Mouse (Mus musculus) intestine, embryonic 15.5 days (tissue): ENCODE measurements around the gene Zfp715. TPM values are rescaled to one million over a fixed set of nuclear protein-coding genes. Genes with fewer than 3 reads are reported as not detected.
"Not testable (repeated sequence)": the region's sequence is repeated elsewhere in the genome, so short reads cannot be mapped to it uniquely, and the experiment has no call there.

ENCODE experiments used
- ATAC-seq: fragments of 200-750 bp; cut with Nextera tagmentation; 2 replicates; pipeline ENCODE4 v1.8.0; 2017; ENCODE audit warnings: moderate TSS enrichment, moderate library complexity
- H3K27ac ChIP-seq: fragments of 300-500 bp; sonication (generic); 2 replicates; pipeline ENCODE4 v1.5.1; 2015; ENCODE audit warnings: mild to moderate bottlenecking, inconsistent platforms
- H3K27me3 ChIP-seq: fragments of 300-500 bp; sonication (generic); replicated peaks from 2 replicates; pipeline ENCODE4 v1.6.1; 2015; ENCODE audit warnings: inconsistent platforms
- H3K36me3 ChIP-seq: fragments of 300-500 bp; sonication (generic); 2 replicates; pipeline ENCODE4 v1.6.1; 2015; ENCODE audit warnings: inconsistent platforms
- H3K4me1 ChIP-seq: fragments of 300-500 bp; sonication (generic); replicated peaks from 2 replicates; pipeline ENCODE4 v1.6.1; 2015; ENCODE audit warnings: inconsistent platforms
- H3K4me2 ChIP-seq: fragments of 300-500 bp; sonication (generic); replicated peaks from 2 replicates; pipeline ENCODE4 v1.6.1; 2015; ENCODE audit warnings: mild to moderate bottlenecking, inconsistent platforms
- H3K4me3 ChIP-seq: fragments of 300-500 bp; sonication (generic); replicated peaks from 2 replicates; pipeline ENCODE4 v1.5.1; 2015; ENCODE audit warnings: inconsistent platforms
- H3K9ac ChIP-seq: fragments of 300-500 bp; sonication (generic); 2 replicates; pipeline ENCODE4 v1.6.1; 2015; ENCODE audit warnings: inconsistent platforms
- H3K9me3 ChIP-seq: fragments of 300-500 bp; sonication (generic); 2 replicates; pipeline ENCODE4 v1.6.1; 2016; ENCODE audit warnings: inconsistent platforms
- WGBS: fragments of 180-500 bp; shearing (Covaris S2); methylation state at CpG from one replicate; pipeline ENCODE4 v1.1.7; 2015; 5-methylcytosine and 5-hydroxymethylcytosine counted together
- polyA plus RNA-seq: library from polyadenylated mRNA; unstranded; fragments of >200 nt; fragmentation: Nextera tagmentation; extraction: Ambion mirVana; gene quantifications from 2 replicates; pipeline ENCODE4 v1.2.1, GENCODE M21; 2015

The Zfp715 gene
- 8.6 and 10.7 TPM in 2 replicates for polyA plus RNA-seq

DNA sequence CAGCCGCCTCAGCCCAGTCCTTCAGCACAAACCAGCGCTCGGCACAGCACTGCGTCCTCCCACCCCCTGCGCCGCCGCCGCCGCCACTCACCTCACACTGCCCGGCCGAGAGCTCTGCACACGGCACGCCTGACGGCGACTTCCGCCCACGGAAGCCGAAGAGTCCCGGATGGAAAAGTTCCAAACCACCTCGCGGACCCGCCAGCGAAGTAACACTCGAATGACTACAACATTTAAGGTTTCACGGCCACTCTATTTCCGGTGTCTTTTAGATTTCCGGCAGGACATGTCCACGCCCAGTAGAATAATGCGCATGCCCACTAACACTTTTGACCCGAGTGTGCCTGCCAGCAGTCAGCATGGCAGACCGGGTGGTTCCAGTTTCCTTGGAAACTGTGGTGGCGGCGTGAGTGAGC is at the start of gene Zfp715:
Zfp715 (minus strand) TSS at position 282 of the 416 bp plus-strand sequence.
- Histone ChIP-seq H3K9me3 (no peaks in the 10 kb centered on the region), H3K36me3 (no peaks in the 10 kb centered on the region), H3K4me3 (peak within 1 kb of the TSS; percentile 79), H3K27ac (peak within 1 kb of the TSS; percentile 84), H3K27me3 (no peaks in the 10 kb centered on the region), H3K9ac (peak within 1 kb of the TSS; percentile 85), H3K4me1 (peaks cover 5% of the 10 kb centered on the region; the same call in 1 of the 2 replicates), H3K4me2 (peak within 1 kb of the TSS; percentile 76)
- ATAC-seq, result peak; percentile 97
- under 1% methylated on average over 33 of the region's 33 CpGs for WGBS

DNA sequence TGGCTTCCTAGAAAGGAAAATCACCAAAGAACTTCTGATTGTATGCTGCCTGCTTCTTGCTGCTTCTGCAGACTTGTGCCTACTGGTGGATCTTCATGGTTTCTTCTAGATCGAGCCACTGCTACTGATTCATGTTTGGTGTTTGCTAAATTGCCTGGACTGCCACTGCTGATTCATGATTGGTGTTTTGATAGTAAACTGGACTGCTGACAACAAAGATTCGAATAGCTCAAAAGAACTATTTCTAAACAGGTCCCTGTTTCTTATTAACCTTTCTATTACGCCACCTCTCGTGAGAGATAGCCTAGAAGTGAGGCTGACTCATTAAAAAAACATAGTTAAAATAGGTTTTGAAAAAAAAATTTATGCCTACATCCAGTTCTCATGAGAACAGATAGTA is 48.9 kb upstream of the Zfp715 start:
- H3K4me3 ChIP-seq, result no peak overlapping the region
- 69% methylated on average over 4 of the region's 4 CpGs for WGBS

DNA sequence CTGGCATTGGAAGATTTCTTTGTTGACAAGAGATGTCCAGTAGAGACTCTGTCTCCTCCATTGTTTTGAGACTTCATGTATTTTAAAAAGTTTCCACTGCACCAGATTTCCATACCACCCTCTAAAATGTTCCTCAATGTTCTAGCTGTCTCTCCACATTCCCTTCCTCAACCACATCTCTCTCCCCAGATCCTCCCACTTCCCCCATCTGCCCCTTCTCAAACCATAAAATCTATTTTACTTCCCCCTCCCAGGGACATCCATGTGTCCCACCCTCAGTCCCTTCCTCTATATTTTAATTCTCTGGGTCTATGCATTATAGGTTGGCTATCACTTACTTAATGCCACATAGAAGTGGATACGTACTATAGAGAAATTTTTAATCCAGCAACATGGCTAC is 48.3 kb upstream of the Zfp715 start:
- Histone ChIP-seq H3K9ac (no peak overlapping the region), H3K4me3 (no peak overlapping the region), H3K27me3 (no peaks in the 10 kb centered on the region), H3K36me3 (no peaks in the 10 kb centered on the region), H3K27ac (no peak overlapping the region), H3K9me3 (no peaks in the 10 kb centered on the region), H3K4me1 (no peaks in the 10 kb centered on the region), H3K4me2 (no peak overlapping the region)
- ATAC-seq, result no peak
- WGBS, result 89% methylated on average over 1 of the region's 1 CpGs

More for the DNA sequence above, 48.9 kb upstream of the Zfp715 start:
- Histone ChIP-seq H3K4me1 (no peaks in the 10 kb centered on the region), H3K4me2 (no peak overlapping the region), H3K9ac (no peak overlapping the region), H3K27me3 (no peaks in the 10 kb centered on the region), H3K27ac (no peak overlapping the region), H3K36me3 (no peaks in the 10 kb centered on the region), H3K9me3 (no peaks in the 10 kb centered on the region)
- ATAC-seq, result no peak

DNA sequence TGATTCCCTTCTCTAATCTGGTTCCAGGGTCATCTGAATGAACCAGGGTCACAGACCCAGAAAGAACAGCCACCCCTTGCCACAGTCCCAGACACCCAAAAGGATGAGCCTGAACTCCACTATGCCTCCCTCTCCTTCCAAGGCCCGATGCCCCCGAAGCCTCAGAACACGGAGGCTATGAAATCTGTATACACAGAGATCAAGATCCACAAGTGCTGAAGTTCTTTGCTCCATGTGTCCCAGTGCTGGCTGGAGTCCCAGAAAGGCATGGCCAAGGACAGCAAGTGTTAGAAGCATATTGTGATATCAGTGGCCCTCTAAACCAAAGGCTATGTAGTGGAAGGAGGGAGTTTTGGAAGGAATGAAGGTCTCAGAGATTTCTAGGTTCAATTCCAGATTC is 45.5 kb upstream of the Zfp715 start:
- no peak for ATAC-seq

DNA sequence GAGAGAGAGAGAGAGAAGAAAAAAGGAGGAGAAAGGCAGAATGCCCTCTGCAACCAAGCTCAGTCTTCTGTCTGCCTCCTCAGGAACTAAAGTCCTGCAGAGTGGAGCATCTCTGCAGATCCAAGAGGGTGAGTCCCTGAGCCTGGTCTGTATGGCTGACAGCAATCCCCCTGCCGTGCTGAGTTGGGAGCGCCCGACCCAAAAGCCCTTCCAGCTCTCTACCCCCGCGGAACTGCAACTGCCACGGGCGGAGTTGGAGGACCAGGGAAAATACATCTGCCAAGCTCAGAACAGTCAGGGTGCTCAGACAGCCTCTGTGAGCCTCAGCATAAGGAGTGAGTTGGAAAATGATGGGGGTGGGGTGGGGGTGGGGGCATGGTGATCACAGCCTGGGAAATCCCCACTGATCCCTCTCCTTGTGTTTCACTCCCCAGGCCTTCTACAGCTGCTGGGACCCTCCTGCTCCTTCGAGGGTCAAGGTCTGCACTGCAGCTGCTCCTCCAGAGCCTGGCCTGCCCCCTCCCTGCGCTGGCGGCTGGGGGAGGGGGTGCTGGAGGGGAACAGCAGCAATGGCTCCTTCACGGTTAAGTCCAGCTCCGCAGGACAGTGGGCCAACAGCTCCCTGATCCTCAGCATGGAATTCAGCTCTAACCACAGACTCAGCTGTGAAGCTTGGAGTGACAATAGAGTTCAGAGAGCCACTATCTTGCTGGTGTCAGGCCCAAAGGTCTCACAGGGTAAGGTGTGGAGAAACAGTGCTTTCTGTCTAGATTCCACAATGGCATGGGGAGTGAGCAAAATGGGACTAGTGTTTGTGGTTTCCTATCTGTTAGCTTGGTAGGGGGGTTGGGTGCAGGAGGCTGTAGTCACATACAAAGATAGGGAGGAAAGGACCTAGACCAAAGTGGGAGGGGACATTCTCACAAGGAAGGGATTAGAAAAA is 42.1 kb upstream of the Zfp715 start:
- Histone ChIP-seq H3K4me3 (no peak overlapping the region), H3K9ac (no peak overlapping the region), H3K36me3 (no peaks in the 10 kb centered on the region), H3K4me1 (no peaks in the 10 kb centered on the region), H3K9me3 (no peaks in the 10 kb centered on the region), H3K4me2 (no peak overlapping the region), H3K27me3 (no peaks in the 10 kb centered on the region), H3K27ac (no peak overlapping the region)
- WGBS, result 9% methylated on average over 12 of the region's 12 CpGs
- peak; percentile 59; the same call in 1 of the 2 replicates for ATAC-seq

More for the DNA sequence above, 45.5 kb upstream of the Zfp715 start:
- H3K36me3 ChIP-seq, result no peaks in the 10 kb centered on the region
- no peak overlapping the region for H3K4me3 ChIP-seq
- H3K27me3 ChIP-seq, result no peaks in the 10 kb centered on the region
- H3K4me1 ChIP-seq, result no peaks in the 10 kb centered on the region
- no peak overlapping the region for H3K4me2 ChIP-seq
- H3K27ac ChIP-seq, result no peak overlapping the region
- H3K9ac ChIP-seq, result no peak overlapping the region
- WGBS, result 85% methylated on average over 3 of the region's 3 CpGs
- H3K9me3 ChIP-seq, result no peaks in the 10 kb centered on the region

DNA sequence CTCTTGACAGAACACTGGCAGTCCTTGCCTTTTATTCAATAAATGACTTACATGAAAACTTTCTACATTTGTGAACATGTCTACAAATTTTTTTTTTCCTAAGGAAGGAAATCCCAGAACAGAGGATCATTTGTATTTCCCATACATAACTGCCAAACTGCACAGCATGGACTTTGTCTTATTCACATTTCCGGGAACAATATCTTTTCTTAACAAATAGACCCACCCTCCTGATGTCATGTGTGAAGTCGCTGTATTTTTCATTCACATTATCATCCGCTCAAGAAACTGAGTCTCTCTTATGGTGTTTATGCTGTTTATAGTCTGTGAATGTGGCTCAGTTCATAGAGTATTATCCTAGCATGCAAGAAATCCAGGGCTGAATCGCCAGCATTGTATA is 40.7 kb upstream of the Zfp715 start:
- WGBS, result 66% methylated on average over 4 of the region's 4 CpGs
- ATAC-seq, result peak; percentile 48; the same call in 1 of the 2 replicates
- no peaks in the 10 kb centered on the region for H3K36me3 ChIP-seq
- no peak overlapping the region for H3K4me2 ChIP-seq
- H3K9ac ChIP-seq, result no peak overlapping the region
- no peak overlapping the region for H3K4me3 ChIP-seq
- H3K9me3 ChIP-seq, result no peaks in the 10 kb centered on the region
- H3K4me1 ChIP-seq, result no peaks in the 10 kb centered on the region
- no peak overlapping the region for H3K27ac ChIP-seq
- no peaks in the 10 kb centered on the region for H3K27me3 ChIP-seq

DNA sequence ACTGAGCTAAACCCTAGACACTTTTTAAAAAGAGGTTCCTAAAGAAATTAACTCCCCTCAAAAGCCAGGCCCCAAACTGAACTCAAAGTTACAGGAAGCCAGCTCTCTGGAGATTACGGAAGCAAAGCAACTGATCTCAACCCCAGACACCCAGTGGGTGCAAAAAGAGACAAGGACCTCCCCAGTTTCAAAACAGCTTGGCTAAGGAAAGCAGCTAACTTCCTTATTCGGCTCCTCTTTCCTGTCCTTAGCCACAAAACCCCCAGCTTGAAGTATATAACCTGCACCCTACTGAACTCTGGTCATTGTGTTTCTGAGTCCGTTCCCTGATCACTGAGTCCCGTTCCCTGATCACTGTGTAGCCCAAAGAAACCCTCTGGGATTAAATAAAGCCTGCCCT is 40.0 kb upstream of the Zfp715 start:
- Histone ChIP-seq H3K4me1 (no peaks in the 10 kb centered on the region), H3K4me3 (no peak overlapping the region), H3K9ac (no peak overlapping the region), H3K4me2 (no peak overlapping the region), H3K9me3 (no peaks in the 10 kb centered on the region), H3K27ac (no peak overlapping the region), H3K36me3 (no peaks in the 10 kb centered on the region), H3K27me3 (no peaks in the 10 kb centered on the region)
- 68% methylated on average over 4 of the region's 4 CpGs for WGBS
- no peak for ATAC-seq

DNA sequence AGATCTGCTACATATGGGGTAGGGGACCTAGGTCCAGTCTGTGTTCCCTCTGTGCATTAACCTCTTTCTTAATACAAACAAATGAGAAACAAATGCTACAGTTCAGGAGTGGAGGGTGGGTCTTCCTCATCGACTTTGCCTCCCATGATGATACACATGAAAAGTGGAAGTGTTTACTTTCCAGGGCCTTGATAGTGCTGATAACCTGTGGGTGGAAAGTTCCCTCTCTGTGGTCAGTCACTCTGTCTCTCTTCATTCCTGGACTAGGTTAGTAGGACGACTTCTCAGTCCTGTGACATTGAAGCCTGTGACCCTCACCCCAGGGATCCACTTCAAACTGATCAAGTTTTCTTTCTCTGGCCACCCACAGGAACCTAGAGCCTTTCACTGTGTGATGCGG is 38.1 kb upstream of the Zfp715 start, which contains the start of gene Siglecf:
Siglecf (plus strand) TSS at position 188 of the 400 bp plus-strand sequence.
- Histone ChIP-seq H3K9ac (no peak within 1 kb of the TSS), H3K4me1 (no peaks in the 10 kb centered on the region), H3K9me3 (no peaks in the 10 kb centered on the region), H3K4me2 (no peak within 1 kb of the TSS), H3K36me3 (no peaks in the 10 kb centered on the region), H3K4me3 (no peak within 1 kb of the TSS), H3K27me3 (no peaks in the 10 kb centered on the region), H3K27ac (no peak within 1 kb of the TSS)
- WGBS, result 68% methylated on average over 3 of the region's 3 CpGs
- no peak for ATAC-seq

GRCm38 (mm10) chr7:43349623-43350022 is 36.5 kb upstream of the Zfp715 start:
- not testable (repeated sequence) for ATAC-seq, H3K27me3 ChIP-seq, H3K4me1 ChIP-seq, H3K9me3 ChIP-seq, H3K4me2 ChIP-seq, H3K9ac ChIP-seq, H3K4me3 ChIP-seq, H3K27ac ChIP-seq, H3K36me3 ChIP-seq
- WGBS, result 68% methylated on average over 5 of the region's 5 CpGs

DNA sequence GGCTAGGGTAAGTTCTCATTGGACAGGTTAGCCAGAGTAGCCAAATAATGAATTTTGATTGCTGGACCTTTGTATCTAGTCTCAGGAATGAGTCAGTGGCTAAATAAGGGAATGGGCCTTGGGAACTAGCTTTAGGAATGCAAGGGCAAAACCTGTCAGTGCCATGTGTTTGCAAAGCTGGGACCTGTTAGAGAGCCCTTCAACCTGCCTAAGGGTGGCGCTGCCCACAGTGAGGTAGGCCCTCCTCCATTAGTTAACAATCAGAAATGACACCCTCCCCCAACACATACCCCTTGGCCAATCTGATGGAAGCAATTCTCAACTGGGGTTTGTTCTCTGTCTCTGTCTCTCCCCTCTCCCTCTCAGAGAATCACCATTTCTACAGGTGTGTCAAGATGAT is 33.5 kb upstream of the Zfp715 start:
- Histone ChIP-seq H3K36me3 (no peaks in the 10 kb centered on the region), H3K4me3 (no peak overlapping the region), H3K9me3 (no peaks in the 10 kb centered on the region), H3K27ac (no peak overlapping the region), H3K4me1 (no peaks in the 10 kb centered on the region), H3K9ac (no peak overlapping the region), H3K27me3 (no peaks in the 10 kb centered on the region), H3K4me2 (no peak overlapping the region)
- WGBS, result 62% methylated on average over 1 of the region's 1 CpGs
- ATAC-seq, result no peak

GRCm38 (mm10) chr7:43346148-43346547 is 33.1 kb upstream of the Zfp715 start:
- no peaks in the 10 kb centered on the region for H3K4me1 ChIP-seq
- no peak overlapping the region for H3K9ac ChIP-seq
- H3K36me3 ChIP-seq, result no peaks in the 10 kb centered on the region
- H3K4me2 ChIP-seq, result no peak overlapping the region
- no peaks in the 10 kb centered on the region for H3K27me3 ChIP-seq
- no peaks in the 10 kb centered on the region for H3K9me3 ChIP-seq
- no peak for ATAC-seq
- 68% methylated on average over 4 of the region's 4 CpGs for WGBS
- H3K27ac ChIP-seq, result no peak overlapping the region
- H3K4me3 ChIP-seq, result no peak overlapping the region

- 79% methylated on average over 4 of the region's 4 CpGs for WGBS
- Histone ChIP-seq H3K27ac (no peak overlapping the region), H3K36me3 (no peaks in the 10 kb centered on the region), H3K4me2 (no peak overlapping the region), H3K4me1 (no peaks in the 10 kb centered on the region), H3K4me3 (no peak overlapping the region), H3K27me3 (no peaks in the 10 kb centered on the region), H3K9me3 (no peaks in the 10 kb centered on the region), H3K9ac (no peak overlapping the region)
- ATAC-seq, result no peak
Observed at GRCm38 (mm10) chr7:43344491-43344890, 31.4 kb upstream of the Zfp715 start.

- no peak overlapping the region for H3K27ac ChIP-seq
- no peak overlapping the region for H3K4me3 ChIP-seq
- H3K27me3 ChIP-seq, result no peaks in the 10 kb centered on the region
- H3K4me2 ChIP-seq, result no peak overlapping the region
- 71% methylated on average over 2 of the region's 2 CpGs for WGBS
- H3K9ac ChIP-seq, result no peak overlapping the region
- ATAC-seq, result no peak
- H3K4me1 ChIP-seq, result no peaks in the 10 kb centered on the region
- no peaks in the 10 kb centered on the region for H3K9me3 ChIP-seq
- no peaks in the 10 kb centered on the region for H3K36me3 ChIP-seq
Observed at GRCm38 (mm10) chr7:43344020-43344419, 30.9 kb upstream of the Zfp715 start.
